Mouse (Mus musculus) bone marrow, adult 2 months (tissue): ENCODE results near the gene Slc6a5. TPM values are rescaled to one million over a fixed set of nuclear protein-coding genes. Genes with fewer than 3 reads are reported as not detected.
A peak's percentile ranks its signal among the peaks of the same experiment; 100 is the strongest.
"Not testable (repeated sequence)": the region's sequence is repeated elsewhere in the genome, so short reads cannot be mapped to it uniquely, and the experiment has no call there.

Experiments used
- H3K27ac ChIP-seq: fragments of 200-500 bp; 2 replicates; pipeline ENCODE4 v1.5.1; 2012; ENCODE audit warnings: low read depth, mild to moderate bottlenecking, control low read depth, inconsistent platforms, low read length; ENCODE audit not compliant: control insufficient read depth, poor library complexity, insufficient read depth
- H3K4me1 ChIP-seq: fragments of 200-500 bp; 2 replicates; pipeline ENCODE4 v1.6.1; 2011; ENCODE audit warnings: low read length; ENCODE audit not compliant: control insufficient read depth, insufficient read depth
- H3K4me3 ChIP-seq: fragments of 200-500 bp; replicated peaks from 2 replicates; pipeline ENCODE3; 2011; ENCODE audit warnings: mild to moderate bottlenecking, low read depth, low read length, control low read depth; ENCODE audit not compliant: control insufficient read depth
- CTCF ChIP-seq: fragments of 200-500 bp; IDR thresholded peaks from 2 replicates; pipeline ENCODE4 v1.5.1; 2011; ENCODE audit warnings: low read length, control low read depth; ENCODE audit not compliant: control insufficient read depth, insufficient read depth
- POLR2A ChIP-seq: fragments of 200-500 bp; IDR thresholded peaks from 2 replicates; pipeline ENCODE4 v1.6.1; 2011; ENCODE audit warnings: low read depth, mild to moderate bottlenecking, control low read depth, low read length, borderline replicate concordance; ENCODE audit not compliant: control insufficient read depth
- WGBS: fragments of 180-500 bp; shearing (Covaris S2); methylation state at CpG from one replicate; pipeline ENCODE4 v1.1.7; 2018; 5-methylcytosine and 5-hydroxymethylcytosine counted together
- polyA plus RNA-seq: library from polyadenylated mRNA; stranded (reverse); fragments of >200 nt; gene quantifications from 2 replicates; pipeline ENCODE4 v1.2.4, GENCODE M21; 2011; ENCODE audit warnings: low replicate concordance; ENCODE audit not compliant: missing spikeins, insufficient read depth, insufficient read length

The Slc6a5 gene
- polyA plus RNA-seq, 1 experiment, result not detected

DNA sequence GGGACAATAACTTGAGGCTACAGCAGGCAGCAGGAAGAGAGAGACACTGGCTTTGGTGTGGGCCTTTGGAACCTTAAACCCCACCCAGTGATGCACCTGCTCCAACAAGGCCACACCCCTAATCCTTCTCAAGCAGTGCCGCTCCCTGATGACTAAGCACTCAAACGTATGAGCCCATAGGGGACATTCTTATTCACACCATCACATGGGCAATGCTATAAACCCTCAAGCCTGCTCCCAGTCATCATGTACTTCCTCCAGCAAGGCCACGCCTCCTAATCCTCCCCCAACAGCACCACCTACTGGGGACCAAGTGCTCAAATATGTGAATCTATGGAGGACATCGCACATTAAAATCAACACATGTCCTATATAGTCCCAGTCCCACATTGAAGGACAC is 9.5 kb downstream of the Slc6a5 start:
- no peak for TF ChIP-seq POLR2A
- no peak for TF ChIP-seq CTCF
- Histone ChIP-seq H3K4me1 (0 out of 2 replicates have a peak, but pooled peaks cover 1% of the 10 kb centered on the region), H3K27ac (no peak overlapping the region), H3K4me3 (no peak overlapping the region)
- WGBS, result 76% methylated on average over 4 of the region's 4 CpGs

DNA sequence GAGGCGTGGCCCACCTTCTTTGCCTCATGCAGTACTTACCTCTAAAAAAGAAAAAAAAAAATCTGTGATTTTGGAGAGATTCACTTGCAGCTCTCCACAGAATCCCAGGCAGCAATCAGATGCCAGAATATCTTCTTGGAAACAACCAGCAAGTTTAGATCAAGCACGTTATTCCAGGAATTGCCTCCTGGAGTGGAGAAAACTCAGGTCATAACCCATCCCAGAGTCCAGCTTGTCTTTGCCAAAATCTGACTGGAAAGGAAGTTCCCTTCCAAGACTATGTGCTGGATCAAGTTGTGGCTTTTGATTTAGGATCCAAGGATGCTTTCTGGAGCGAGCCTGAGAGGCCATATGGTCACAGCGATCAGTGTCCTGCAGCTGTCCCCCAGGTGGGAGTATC is 10.8 kb downstream of the Slc6a5 start:
- 79% methylated on average over 4 of the region's 4 CpGs for WGBS
- Histone ChIP-seq H3K27ac (no peak overlapping the region), H3K4me3 (no peak overlapping the region), H3K4me1 (0 out of 2 replicates have a peak, but pooled peaks cover 1% of the 10 kb centered on the region)
- TF ChIP-seq CTCF (no peak), POLR2A (no peak)

DNA sequence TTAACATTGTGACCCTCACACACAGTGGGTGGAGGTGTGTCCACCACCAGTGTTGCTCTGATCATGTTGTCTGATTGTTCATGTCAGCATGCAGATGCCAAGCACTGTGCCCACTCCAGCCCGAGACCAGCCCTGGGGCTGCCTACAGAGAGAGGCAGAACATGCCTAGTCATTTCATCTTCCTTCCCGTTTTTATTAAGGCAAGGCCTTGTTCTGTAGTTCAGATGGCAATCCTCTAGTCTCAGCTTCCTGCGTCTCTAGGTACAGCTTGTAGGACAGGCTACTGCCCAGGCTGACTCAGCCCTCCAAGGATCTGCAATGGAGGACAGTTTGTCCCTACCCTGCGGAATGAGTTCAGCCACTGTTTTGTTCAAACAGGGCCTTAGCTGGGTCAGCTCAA is 13.0 kb downstream of the Slc6a5 start:
- no peak for TF ChIP-seq POLR2A
- no peak for TF ChIP-seq CTCF
- H3K4me3 ChIP-seq, result no peak overlapping the region
- 7% methylated on average over 4 of the region's 4 CpGs for WGBS
- H3K4me1 ChIP-seq, result 0 out of 2 replicates have a peak, but pooled peaks cover 1% of the 10 kb centered on the region
- no peak overlapping the region for H3K27ac ChIP-seq

DNA sequence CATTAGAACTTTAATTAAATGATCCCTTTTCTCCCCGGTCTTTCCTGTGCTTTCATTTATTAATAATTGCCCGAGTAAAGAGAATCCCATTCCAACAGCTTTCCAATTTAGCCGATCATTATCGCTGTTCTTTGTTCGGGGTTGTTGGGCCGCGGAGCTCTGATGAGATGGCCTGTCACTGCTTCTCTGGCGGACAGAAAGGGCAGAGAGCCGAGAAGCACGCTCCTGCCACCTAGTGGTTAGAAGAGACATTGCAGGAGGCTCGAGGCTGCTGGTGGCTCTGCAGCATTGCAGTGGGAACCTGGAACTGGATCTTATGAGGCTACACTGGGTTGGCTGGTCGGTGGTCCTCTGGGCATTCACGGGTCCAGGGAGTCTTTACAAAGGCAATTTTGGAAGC is 13.4 kb downstream of the Slc6a5 start:
- 0 out of 2 replicates have a peak, but pooled peaks cover under 1% of the 10 kb centered on the region for H3K4me1 ChIP-seq
- TF ChIP-seq POLR2A (no peak), CTCF (peak; percentile 97)
- no peak overlapping the region for H3K4me3 ChIP-seq
- H3K27ac ChIP-seq, result no peak overlapping the region
- 1% methylated on average over 13 of the region's 13 CpGs for WGBS

DNA sequence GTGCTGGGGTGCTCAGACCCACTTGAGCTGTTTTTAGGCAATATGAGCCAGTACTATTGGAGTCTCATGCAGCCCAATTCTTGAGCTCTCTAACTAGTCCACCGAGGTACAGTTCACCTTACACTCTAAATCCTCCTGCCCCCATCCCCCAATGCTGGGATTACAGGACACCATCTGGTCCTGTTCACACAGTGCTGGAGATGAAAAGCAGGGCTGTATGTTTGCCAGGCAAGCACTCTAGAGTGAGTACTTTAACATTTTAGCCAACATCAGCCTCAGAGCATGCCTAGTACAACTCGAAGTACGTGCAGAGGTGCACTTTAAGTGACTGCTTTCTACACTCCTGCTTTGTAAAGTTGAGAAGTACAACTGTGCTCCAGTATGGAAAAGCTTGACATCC is 18.6 kb downstream of the Slc6a5 start:
- TF ChIP-seq POLR2A, result no peak
- no peak for TF ChIP-seq CTCF
- 51% methylated on average over 3 of the region's 3 CpGs for WGBS
- Histone ChIP-seq H3K4me1 (no peaks in the 10 kb centered on the region), H3K4me3 (no peak overlapping the region), H3K27ac (no peak overlapping the region)

DNA sequence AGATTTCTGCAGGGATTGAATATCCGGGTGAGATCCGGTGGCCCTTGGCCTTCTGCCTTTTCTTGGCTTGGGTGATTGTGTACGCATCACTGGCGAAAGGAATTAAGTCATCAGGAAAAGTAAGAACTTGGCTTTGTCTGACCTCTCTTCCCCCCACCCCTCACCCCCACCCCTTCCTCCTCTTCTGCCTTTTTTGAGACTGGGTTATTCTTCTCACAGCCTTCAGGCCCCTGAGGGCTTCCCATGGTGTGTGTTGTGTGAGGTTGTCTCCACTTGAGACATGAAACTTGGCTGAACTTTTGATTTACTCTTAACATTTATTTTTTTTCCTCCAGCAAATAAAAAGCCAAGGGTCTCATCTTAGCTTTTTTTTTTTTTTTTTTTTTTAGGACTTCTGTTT is 20.1 kb downstream of the Slc6a5 start:
- 76% methylated on average over 4 of the region's 4 CpGs for WGBS
- TF ChIP-seq CTCF (no peak), POLR2A (no peak)
- no peaks in the 10 kb centered on the region for H3K4me1 ChIP-seq
- H3K27ac ChIP-seq, result no peak overlapping the region
- H3K4me3 ChIP-seq, result no peak overlapping the region

DNA sequence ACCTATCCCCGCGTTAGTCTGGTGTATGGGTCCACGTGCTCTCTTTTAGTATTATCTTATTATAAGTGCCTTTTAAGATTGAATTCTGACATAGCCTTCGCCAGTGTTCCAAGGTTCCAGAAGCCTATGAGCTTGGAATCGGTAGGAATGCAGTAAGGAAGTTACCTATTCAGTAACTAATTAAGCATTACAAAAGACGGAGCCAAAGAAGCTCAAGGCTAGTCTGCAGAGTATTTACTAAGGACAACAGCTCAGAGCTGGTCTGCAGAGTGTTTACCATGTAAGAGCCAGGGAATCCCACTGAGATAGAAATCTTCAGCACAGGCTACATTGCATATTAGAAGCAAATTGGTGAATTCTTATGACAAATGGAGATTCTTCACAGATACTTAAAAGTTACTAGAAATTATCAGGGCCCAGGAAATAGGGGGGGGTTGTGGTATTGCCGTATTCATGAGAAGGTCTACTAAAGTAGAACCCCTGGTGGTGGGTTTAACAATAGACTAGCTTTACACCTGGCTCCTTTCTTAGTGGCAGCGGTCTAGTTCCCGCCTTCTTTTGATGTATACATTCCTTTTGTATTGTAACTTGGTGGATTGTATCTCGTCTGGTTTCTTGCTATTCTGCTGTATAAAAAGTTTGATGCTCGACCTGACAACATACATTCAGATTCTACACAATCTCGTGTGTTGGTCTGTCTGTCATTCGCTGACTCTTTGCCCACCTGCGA is 23.6 kb downstream of the Slc6a5 start:
- H3K4me1 ChIP-seq, H3K4me3 ChIP-seq, H3K27ac ChIP-seq: not testable (repeated sequence)
- 79% methylated on average over 14 of the region's 14 CpGs for WGBS

DNA sequence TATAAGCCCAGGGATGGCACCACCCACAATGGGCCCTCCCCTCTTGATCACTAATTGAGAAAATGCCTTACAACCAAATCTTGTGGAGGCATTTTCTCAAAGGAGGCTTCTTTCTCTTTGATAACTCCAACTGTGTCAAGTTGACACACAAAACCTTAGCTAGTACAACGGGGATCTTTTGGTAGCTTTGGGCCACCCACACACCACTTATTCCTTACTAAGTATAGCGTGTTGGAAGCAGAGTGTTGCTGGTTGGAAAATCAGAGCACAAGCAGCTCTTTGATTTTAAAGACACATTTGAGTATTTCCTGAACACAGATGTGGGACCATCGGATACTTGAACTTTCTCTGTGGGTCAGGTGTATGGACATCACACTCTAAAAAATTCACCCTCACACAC is 26.9 kb downstream of the Slc6a5 start:
- Histone ChIP-seq H3K27ac (no peak overlapping the region), H3K4me1 (no peaks in the 10 kb centered on the region), H3K4me3 (no peak overlapping the region)
- TF ChIP-seq POLR2A (no peak), CTCF (no peak)
- 78% methylated on average over 3 of the region's 3 CpGs for WGBS

DNA sequence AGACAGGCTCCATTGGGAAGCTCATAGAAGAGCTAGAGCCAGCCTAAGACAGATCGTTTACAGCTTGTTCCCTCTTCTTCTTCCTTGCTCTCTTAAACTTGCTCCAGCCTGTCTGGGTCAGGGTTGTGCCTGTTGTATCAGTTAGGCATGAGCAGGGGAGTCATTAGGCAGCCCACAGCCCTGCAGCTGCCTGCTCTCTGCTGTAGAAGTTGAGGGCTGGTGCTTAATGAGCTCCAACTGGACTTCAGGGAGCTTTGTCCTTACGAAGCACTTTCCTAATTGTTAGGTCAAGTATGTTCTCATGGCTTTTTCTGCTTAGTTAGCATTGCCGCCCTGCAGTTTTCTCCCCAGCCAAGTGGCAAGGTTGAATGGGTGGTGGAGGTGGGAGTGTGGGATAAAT is 32.1 kb downstream of the Slc6a5 start:
- 58% methylated on average over 3 of the region's 3 CpGs for WGBS
- no peak overlapping the region for H3K4me3 ChIP-seq
- TF ChIP-seq POLR2A (no peak), CTCF (no peak)

More for the DNA sequence above, 32.1 kb downstream of the Slc6a5 start:
- no peaks in the 10 kb centered on the region for H3K4me1 ChIP-seq
- H3K27ac ChIP-seq, result no peak overlapping the region
